Mouse (Mus musculus): ENCODE data around the gene Muc5ac. TPM values are rescaled to one million over a fixed set of nuclear protein-coding genes. Genes with fewer than 3 reads are reported as not detected.
"Not testable (repeated sequence)": the region's sequence is repeated elsewhere in the genome, so short reads cannot be mapped to it uniquely, and the experiment has no call there.

Gene Muc5ac
- not detected for total RNA-seq (2021)
- long read RNA-seq = 0 reads

GRCm38 (mm10) chr7:141788677-141789452, at the start of gene Muc5ac:
Gene Muc5ac (plus strand): TSS chr7:141788972.
- DNase-seq (ENCODE audit: low spot score in 2 of 2) = no peak

GRCm38 (mm10) chr7:141747451-141748100, 41.2 kb upstream of the Muc5ac start:
- DNase-seq (ENCODE audit: low spot score in 2 of 2) = no peak

- DNase-seq (ENCODE audit: low spot score in 2 of 2) = no peak
Observed at GRCm38 (mm10) chr7:141752513-141752912, 36.3 kb upstream of the Muc5ac start.

GRCm38 (mm10) chr7:141755831-141756230, 32.9 kb upstream of the Muc5ac start:
- peak; percentile 79 to 85 for DNase-seq (ENCODE audit: low spot score in 2 of 2)

GRCm38 (mm10) chr7:141758291-141758690, 30.5 kb upstream of the Muc5ac start:
- no peak for DNase-seq (ENCODE audit: low spot score in 2 of 2)

GRCm38 (mm10) chr7:141770521-141770920, 18.3 kb upstream of the Muc5ac start:
- DNase-seq (ENCODE audit: low spot score in 2 of 2) = no peak

GRCm38 (mm10) chr7:141770988-141771387, 17.8 kb upstream of the Muc5ac start:
- no peak for DNase-seq (ENCODE audit: low spot score in 2 of 2)

- DNase-seq (ENCODE audit: low spot score in 2 of 2) = no peak
Observed at GRCm38 (mm10) chr7:141772058-141772557, 16.7 kb upstream of the Muc5ac start.

- DNase-seq (ENCODE audit: low spot score in 2 of 2) = no peak
Observed at GRCm38 (mm10) chr7:141774855-141775254, 13.9 kb upstream of the Muc5ac start.

- DNase-seq (ENCODE audit: low spot score in 2 of 2) = no peak
Observed at GRCm38 (mm10) chr7:141776199-141776598, 12.6 kb upstream of the Muc5ac start.

- no peak for DNase-seq (ENCODE audit: low spot score in 2 of 2)
Observed at GRCm38 (mm10) chr7:141794251-141794650, 5.5 kb downstream of the Muc5ac start.

GRCm38 (mm10) chr7:141803206-141803605, 14.4 kb downstream of the Muc5ac start:
- no peak for DNase-seq (ENCODE audit: low spot score in 2 of 2)

GRCm38 (mm10) chr7:141805384-141805783, 16.6 kb downstream of the Muc5ac start:
- peak in 1 of 2 experiments; percentile 9 for DNase-seq (ENCODE audit: low spot score in 2 of 2)

- DNase-seq (ENCODE audit: low spot score in 2 of 2) = not testable (repeated sequence)
Observed at GRCm38 (mm10) chr7:141807823-141808222, 19.1 kb downstream of the Muc5ac start.

- not testable (repeated sequence) for DNase-seq (ENCODE audit: low spot score in 2 of 2)
Observed at GRCm38 (mm10) chr7:141809933-141810332, 21.2 kb downstream of the Muc5ac start.

- DNase-seq (ENCODE audit: low spot score in 2 of 2) = no peak
Observed at GRCm38 (mm10) chr7:141813321-141813720, 24.5 kb downstream of the Muc5ac start.

GRCm38 (mm10) chr7:141815361-141815760, 26.6 kb downstream of the Muc5ac start:
- DNase-seq (ENCODE audit: low spot score in 2 of 2) = no peak

GRCm38 (mm10) chr7:141817355-141818075, 28.7 kb downstream of the Muc5ac start:
- DNase-seq (ENCODE audit: low spot score in 2 of 2) = peak in 1 of 2 experiments; percentile 10

- no peak for DNase-seq (ENCODE audit: low spot score in 2 of 2)
Observed at GRCm38 (mm10) chr7:141818267-141818666, 29.5 kb downstream of the Muc5ac start.

- DNase-seq (ENCODE audit: low spot score in 2 of 2) = no peak
Observed at GRCm38 (mm10) chr7:141822582-141823261, 34.0 kb downstream of the Muc5ac start.

GRCm38 (mm10) chr7:141823699-141824098, 34.9 kb downstream of the Muc5ac start:
- DNase-seq (ENCODE audit: low spot score in 2 of 2) = no peak
